Mouse (Mus musculus) T-cell, adult 66 days (primary cell): ENCODE results near the gene Pyroxd2. TPM values are rescaled to one million over a fixed set of nuclear protein-coding genes. Genes with fewer than 3 reads are reported as not detected.

Experiments
- total RNA-seq, 2 experiments: library from RNA; stranded (reverse); gene quantifications; 3 replicates in 1 of 2; 4 replicates in 1 of 2; pipeline ENCODE4 v1.2.4; 2023

The Pyroxd2 gene
- 1 to 10 TPM; 3.6 to 5.4 TPM for total RNA-seq

DNA sequence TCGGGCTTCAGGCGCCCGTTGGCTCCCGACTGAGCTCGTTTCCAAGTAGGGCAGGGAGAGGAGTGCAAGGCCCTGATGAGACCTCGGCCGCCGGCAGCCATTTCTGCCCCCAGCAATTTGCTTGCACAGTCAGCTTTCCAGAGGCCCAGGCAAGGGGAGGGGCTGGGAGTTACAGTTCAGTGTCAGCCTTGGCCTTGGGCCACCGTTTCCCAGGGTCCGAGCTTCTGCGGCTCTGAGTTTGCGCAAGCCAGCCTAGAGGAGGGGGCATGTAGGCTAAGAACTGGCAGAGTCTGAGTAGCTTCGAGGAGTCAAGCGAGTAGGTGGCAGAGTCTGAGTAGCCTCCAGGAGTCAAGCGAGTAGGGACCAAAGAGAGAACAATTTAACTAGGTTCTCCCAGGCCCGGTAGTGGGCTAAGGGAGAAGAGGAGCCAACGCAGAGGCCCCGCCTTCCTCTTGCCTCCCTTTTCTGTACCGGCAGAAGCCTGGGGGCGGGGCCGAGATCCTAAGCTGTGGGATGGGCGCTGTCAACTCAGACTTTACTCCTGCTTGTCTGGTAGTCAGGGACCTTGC lies at the start of gene Pyroxd2:
TSS of gene Pyroxd2 (minus strand) at position 413 of the 569 bp plus-strand sequence.

DNA sequence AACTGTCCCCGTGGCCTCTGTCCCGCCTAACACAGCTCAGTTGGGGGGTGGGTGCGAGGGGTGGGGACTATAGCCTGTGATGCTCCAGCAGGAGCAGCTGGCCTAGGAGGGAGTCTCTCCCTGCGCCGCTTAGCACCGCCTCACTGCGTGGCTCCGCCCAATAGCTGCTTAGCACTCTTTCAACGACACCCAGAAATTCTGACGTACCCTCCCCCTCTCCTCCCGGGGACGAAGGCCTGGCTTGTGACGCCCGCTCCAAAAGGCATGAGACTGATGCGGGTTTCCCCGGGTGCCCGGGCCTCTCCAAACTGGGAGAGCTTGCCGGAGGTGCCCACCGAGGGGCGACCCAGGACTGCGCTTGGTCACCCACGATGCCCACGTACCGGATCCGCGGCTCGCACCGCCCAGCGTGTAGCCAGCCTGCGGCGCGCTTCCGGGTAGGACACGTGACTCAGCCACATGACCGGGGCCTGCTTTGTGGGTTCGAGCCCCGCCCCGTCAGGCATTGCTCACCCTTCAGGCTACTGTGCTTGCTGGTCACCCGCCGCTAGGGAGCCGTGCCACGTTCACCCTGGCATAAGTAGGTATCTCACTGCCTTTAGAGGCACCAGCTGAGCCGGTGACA lies 27.1 kb upstream of the Pyroxd2 start, which contains the start of gene Hps1:
TSS of gene Hps1 (minus strand) at position 448 of the 625 bp plus-strand sequence.

Other genes with a start within 250 kb of the Pyroxd2 start
- 10 to 100 TPM; 44.4 to 45.0 TPM for gene R3hcc1l, start 234.0 kb downstream of the Pyroxd2 start, total RNA-seq
- not detected for gene Loxl4, start 140.0 kb downstream of the Pyroxd2 start, total RNA-seq
- 10 to 100 TPM; 34.6 to 35.6 TPM for gene Hps1, start 27.2 kb upstream of the Pyroxd2 start, total RNA-seq